Mouse (Mus musculus) gastrocnemius, postnatal 10 days (tissue): ENCODE data around the gene Pgbd1. TPM values are rescaled to one million over a fixed set of nuclear protein-coding genes. Genes with fewer than 3 reads are reported as not detected.
A peak's percentile ranks its signal among the peaks of the same experiment; 100 is the strongest.
"Not testable (repeated sequence)": the region's sequence is repeated elsewhere in the genome, so short reads cannot be mapped to it uniquely, and the experiment has no call there.

ENCODE experiments used
- DNase-seq: peaks from one replicate; pipeline ENCODE4 v3.0.0; 2021; ENCODE audit warnings: mixed read lengths
- long read RNA-seq, 2 experiments: library from polyadenylated mRNA; stranded (forward); transcript quantifications; one replicate each; pipeline ENCODE4 v2.0.0; 2021
- total RNA-seq, 2 experiments: library from RNA; stranded (reverse); gene quantifications; 2 replicates each; pipeline ENCODE4 v1.2.3; 2021

Pgbd1 gene
- total RNA-seq = under 1 TPM; 0.16 to 0.50 TPM
- long read RNA-seq, experiment 1, partial matches to known transcripts = 0 of 1 reads
- long read RNA-seq, experiment 1, other reads (novel, unspliced or antisense) = 0 of 1 reads
- long read RNA-seq, experiment 2, partial matches to known transcripts = 0 of 1 reads
- long read RNA-seq, experiment 2, other reads (novel, unspliced or antisense) = 1 of 1 reads

DNA sequence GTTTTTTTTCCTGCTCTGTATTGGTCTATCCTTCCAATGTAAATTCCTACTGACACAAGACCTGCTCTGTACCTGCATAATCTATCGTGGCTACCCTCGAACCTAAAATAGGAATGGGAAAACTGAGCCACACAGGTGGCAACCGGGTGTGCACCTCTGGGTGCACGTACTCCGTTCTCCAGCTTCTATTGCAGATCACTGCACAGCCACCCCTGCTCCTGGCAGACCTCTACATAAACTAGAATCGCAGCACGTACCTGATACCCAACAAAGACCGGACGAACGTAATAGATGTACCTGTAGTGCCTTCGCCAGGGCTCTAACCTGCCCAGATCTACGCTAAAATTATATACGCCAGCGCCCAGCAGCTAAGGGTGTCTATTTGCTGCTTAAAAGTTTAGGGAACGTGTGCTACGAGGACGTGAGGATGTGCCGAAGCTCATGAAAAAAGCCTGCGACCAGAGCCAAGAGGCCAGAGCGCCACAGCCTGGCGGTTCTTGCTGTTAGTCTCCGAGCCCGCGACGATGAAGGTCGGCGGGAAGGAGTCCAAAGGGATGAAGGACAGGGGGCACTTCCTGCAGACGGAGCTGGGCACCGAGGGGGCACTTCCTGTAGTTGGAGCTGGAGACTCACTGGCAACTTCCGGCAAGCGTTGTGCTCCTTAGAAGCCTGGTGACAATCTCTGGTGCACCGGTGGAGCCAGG lies at the start of gene Pgbd1:
Gene Pgbd1 (minus strand): TSS at position 556 of the 704 bp plus-strand sequence.
- DNase-seq = peak; percentile 41

DNA sequence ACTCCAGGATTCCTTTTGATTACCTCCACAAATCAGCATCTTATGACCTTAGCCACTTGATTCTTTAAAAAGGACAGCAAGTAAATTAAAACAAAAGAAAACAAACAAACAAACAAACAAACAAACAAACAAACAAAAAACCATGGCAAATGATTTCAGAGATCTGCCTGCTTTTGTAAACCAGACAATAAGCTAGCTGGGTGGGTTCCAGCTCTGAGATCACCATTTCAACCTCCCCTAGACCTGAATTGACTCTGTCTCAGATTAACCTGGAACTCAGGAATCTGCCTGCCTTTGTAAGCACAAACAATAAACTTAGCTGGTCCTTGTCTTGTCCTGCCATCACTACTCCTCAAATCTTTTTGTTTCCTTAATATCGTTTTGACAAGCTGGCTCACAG lies 46.0 kb upstream of the Pgbd1 start:
- no peak for DNase-seq

DNA sequence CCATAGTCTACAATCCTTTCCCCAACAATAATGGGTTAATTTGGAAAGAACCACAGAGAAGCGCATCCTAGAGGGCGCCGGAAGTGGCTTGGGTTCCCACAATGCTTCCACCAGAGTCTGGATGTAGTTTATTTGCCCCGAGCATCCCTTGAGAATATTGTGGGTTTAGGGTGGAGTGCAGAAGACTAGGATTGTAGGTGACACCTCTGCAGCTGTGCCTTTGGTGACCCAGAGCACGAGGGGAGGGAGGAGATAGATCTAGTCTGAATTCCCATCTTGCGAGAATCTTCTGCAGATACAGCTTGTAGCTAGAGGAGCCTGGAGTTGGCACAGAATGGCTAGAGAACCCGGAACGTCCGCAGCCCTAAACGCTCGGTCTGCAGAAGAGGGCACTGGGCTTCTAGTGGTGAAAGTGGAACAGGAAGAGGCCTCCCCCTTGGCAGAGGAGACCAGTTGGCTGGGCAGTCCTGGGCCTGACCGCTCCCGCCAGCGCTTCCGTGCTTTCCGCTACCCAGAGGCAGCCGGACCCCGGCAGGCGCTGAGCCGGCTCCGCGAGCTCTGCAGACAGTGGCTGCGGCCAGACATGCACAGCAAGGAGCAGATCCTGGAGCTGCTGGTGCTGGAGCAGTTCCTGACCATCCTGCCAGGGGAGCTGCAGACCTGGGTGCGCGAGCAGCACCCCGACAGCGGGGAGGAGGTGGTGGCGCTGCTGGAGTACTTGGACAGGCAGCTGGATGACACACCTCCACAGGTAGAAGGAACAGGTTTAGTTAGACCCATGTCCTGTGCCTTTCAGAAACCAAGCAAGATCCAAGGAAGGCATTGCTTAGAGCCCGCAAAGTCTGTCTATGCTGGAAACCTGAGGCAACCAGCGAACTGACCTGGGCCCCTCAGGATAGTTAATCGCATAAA lies 38.2 kb upstream of the Pgbd1 start, which contains the start of the genes Zkscan4 and Gm10065:
Gene Zkscan4 (plus strand): TSS at position 149 of the 912 bp plus-strand sequence.
Gene Gm10065 (minus strand): TSS at position 683 of the 912 bp plus-strand sequence.
- peak; percentile 45 for DNase-seq

DNA sequence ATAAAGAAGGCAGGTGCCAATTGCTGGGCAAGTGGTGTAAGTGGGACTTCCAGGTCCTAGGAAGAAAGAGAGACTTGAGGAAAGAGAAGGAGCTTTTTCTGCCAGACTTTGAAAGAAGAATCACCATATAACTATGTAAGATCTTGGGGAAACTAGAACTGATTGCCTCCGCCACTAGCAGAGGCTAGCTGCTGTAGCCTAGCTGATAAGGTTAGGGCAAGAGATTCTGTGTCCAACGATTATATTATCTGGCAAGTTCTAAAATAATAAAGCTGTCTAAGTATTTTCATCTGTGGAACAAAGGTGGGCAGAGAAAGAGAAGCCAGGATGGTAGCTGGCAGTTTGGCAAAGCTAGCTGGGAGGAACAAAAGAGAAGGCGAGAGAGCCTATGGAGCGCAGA lies 31.6 kb upstream of the Pgbd1 start:
- no peak for DNase-seq

DNA sequence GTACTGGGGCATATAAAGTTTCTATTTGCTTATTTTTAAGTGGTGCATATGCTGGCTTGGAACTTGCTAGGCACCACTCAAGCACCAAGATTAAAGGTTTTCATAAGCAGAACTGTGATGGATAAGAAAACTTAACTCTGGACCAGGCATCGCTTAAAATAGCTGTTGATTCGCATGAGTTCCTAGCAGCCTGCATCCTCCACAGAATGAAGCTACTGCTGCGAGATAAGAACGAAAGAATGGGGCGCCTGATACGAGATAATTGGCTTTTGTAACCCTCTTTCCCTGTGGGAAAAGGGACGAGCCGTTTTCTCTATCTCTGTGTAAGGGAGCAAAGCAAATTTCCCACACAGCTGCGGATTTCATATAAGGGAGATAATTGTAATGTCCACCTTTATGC lies 28.2 kb upstream of the Pgbd1 start:
- no peak for DNase-seq

DNA sequence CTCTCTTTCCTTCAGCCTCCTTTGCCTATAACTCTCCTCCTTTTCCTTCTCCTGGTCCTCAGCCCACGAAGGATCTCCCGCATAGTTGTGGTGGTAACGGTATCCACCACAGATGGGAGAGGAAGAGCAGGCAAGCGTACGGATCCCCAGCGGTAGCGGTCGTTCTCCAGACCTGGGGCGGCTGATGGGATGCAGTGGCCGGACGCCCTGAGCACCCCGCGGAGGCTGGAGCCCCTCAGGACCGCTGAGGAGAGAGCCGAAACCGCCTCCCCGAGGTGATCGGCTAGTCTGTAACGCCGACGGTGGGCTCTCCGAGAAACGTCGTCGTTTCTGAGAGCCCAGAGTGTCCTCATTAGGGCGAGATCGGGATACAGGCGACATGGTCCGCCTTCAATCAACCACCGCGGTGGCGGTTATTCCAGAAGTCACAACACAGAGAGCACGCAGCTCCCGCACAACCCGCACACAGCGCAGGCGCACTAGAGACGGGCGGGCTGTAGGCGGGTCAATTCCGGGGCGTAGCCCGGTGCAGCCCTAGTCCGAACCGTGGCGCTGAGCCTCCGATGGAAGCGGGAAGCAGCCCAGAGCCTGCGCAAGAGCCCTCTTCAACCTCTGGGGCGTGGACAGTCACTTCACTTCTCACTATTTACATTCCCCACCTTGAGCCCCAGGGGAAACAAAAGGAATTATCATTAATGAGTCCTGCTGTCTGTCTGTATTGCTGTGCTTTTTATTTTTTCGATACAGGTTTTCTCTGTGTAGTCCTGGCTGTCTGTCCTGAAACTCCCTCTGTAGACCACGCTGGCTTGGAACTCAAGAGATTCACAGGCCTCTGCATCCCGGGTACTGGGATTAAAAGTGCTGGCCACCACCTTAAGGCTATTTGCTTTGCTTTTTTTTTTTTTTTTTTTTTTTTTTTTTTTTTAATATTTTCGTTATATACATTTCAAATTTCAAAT lies 27.5 kb upstream of the Pgbd1 start, which contains the start of gene Nkapl:
Gene Nkapl (minus strand): TSS at position 449 of the 959 bp plus-strand sequence.
- DNase-seq = peak; percentile 77

DNA sequence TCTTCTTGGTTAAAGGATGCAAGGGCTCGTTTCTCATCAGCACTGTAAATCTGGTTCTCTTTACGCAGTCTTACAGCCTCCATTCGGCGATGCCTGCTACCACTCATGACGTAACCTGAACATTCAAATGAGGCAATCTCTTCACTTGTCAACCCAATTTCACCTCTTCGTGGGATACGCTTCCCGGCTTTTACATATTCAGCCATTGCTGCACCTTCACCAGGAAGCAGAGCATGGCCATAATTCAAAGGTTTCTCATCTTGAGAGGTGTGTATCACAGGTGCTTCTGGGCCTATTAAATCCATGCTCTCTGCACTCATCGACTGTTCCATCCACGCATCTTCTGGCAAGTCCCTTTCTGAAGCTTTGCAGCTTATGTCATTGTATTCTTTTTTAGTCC lies 26.5 kb upstream of the Pgbd1 start:
- DNase-seq = no peak

DNA sequence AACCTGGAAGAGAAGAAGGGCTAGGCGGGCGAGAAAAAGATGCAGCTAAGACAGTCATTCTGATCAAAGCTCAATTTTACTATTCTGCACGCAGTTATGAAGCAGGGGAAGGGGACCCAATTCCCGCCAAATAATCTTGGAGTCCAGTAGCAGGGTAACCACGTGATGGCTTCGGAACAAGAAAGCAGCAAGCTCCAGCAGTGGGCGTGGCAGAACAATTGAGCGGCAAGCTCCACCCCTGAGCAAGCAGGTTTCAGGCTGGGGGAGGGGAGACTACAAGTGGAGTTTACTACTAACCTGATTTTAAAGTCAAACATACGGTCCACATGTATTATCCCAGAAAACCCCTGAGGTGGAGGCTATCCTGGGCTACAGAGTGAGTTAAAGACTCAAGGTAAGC lies 21.7 kb upstream of the Pgbd1 start:
- not testable (repeated sequence) for DNase-seq

DNA sequence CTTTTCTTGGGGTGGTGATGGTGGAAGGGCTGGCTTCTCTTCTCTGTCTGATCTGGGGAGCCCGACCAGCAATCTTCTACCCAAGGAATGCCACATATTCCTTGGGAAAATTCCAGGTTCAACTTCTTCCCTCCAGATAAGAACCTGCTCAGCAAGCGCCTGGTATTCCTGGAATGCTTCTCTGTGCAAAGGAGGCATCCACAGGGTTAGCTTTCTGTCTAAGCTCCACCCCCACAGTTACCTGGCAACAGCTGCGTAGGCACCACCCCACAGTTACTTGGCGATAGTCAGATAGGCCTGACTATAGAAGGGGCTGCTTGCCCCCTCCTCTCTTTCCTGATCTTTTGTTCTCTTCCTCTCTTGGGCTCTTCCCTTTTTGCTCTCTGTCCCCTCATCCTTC lies 15.5 kb upstream of the Pgbd1 start:
- no peak for DNase-seq

DNA sequence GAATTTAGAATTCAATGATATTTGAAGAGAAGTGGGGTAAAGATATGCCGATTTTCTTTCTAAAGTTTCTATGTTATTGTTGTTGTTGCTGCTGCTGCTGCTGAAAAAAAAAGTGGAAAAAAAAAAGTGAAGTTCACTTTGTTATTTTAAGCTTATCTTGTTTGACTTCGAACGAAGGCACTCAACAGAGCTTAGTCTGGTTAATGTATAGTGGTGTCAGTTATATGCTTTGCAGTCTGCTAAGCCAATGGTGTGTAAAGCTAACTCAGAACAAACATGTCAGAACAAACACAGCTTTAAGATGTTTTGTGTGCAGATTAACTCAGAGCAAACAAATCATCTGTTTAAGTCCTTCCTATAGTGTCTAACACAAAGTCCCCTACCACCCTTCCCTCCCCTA lies 13.3 kb upstream of the Pgbd1 start:
- DNase-seq = no peak

DNA sequence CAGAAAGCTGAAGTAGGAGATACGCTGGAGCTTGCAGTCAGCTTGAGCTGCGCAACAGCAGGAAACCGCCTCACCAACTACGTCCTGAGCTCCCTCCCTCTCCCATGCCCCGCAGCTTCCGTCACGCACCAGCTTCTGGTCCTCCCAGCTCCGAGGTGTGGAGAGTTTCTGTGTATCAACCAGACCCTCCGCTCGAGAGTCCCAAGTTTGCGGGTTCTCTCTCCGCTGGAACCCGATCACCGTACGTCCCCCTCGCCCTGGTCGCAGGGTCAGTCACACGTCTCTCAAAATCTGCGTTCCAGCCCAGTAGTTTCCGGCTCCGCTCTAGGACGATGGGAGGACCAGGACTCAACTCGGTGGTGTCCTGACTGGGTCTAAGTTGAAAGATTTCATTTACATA lies 12.6 kb upstream of the Pgbd1 start, which contains the start of gene Zscan26:
Gene Zscan26 (minus strand): TSS at position 282 of the 400 bp plus-strand sequence.
- peak; percentile 65 for DNase-seq

DNA sequence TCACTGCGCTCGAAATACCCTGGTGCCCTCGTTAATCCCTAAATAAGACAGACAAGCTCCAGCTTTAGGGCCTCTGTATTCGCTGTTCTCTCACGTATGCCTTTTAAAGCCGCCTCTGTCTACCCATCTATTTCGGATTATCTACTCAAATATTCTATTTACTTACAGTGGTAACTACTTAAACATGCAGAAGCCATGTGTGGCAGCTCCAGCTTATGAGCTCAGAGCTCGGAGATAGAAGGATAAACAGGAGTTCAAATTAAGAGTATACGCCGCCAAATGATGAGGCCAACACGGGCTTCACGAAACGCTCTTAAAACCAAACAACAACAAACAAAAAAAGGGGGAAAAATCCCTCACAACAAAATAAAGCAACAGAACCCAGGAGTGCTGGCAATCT lies 12.2 kb upstream of the Pgbd1 start:
- DNase-seq = no peak

DNA sequence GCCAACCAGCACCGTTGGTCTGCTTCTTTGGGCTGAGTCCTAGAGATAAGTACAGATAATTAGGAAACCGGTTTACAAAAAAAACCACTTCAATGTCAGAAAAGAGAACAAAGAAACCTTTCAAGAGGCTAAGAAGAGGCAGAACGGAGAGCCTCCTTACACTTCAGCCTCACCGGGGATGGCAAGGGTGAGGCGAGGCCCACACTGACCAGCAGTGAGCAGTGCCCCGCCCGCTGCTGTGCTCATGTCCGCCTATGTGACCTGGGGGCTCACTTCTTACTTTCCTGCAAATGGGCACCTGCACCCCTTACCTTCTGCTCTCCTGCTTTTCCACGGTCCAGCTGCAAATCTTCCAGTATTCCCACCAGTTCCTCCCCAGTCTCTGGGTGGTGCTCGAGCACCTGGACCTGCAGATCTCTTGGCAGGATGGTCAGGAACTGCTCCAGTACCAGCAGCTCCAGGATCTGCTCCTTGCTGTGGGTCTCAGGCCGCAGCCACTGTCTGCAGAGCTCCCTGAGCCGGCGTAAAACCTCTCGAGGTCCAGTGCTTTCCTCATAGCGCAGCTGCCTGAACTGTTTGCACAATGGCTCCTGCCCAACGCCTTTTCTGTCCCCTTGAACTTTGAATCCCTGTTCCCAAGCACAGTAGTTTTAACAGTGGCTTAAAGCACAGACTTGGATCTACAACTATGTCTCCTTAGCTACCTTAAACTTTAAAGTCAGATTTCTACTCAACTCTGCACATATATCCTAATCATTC lies 7.2 kb upstream of the Pgbd1 start:
- DNase-seq = no peak

DNA sequence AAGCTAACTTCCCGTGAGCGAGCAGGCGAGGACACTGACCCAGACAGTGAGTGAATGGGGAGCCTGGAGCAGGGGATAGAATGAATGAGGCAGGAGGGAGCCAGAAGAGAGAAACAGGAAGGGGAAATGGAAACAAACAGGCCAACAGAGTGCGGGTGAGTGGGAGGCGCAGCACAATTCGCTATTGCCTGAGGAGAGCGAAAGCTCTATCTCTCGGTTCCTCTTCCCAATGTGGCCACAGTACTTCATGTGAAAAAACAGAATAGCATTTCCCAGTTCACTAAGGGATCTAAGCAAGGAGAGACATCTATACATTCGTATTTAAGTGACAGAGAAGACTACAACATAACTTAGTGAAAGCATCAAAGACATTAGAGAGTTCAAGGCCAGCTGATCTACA lies 5.9 kb upstream of the Pgbd1 start:
- no peak for DNase-seq

DNA sequence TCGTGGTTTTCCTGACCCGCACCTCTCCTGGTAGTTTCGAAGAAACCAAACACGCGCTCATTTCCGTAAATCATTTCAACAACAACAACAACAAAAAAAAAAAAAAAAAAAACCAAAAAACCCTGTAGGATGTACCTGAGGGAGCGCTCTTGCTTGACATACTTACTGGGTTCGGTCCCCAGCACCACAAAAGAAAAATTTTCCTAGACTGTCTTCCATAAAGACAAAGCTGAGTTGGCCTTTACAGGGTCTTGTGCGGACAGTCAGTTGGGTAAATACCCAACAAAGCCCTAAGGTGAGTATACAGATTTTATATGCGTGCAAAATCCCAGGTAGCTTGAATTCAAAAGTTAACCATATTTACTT lies 332 bp upstream of the Pgbd1 start:
- no peak for DNase-seq

DNA sequence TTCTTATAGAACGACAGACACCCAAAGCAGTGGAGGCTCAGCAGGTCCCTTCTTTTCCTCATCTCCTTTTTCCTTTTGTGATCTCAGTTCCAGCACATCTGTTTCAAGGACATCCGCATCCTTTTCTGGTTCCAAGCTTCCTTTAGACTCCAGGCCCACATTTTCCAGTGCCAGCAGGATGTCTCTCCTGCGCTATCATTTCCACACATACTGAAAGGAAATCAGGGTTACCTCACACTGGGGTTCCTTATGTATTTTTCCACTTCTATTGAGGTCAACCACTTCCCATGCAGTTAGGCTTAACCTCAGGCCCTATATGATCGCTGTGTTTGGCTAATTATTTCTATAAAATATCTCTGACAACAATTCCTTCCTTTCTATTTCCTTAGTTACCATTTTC lies 5.4 kb downstream of the Pgbd1 start:
- no peak for DNase-seq

DNA sequence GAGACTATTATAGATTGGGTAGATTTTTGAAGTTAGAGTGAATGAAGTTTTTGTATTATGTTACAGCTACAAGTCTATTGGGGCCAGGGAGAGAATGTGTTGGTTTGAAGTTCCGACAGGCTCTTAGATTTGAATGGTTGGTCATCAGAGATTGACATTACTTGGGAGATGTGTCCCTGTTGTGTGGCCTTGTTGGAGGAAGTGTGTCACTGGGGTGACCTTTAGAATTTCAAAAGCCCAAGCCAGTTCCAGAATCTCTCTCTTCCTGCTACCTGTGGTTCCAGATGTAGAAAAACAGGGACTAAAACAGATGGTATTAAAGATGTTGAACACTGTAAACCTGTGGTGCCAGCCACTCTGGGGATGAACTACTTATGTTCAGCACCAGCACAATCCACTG lies 13.2 kb downstream of the Pgbd1 start:
- no peak for DNase-seq

DNA sequence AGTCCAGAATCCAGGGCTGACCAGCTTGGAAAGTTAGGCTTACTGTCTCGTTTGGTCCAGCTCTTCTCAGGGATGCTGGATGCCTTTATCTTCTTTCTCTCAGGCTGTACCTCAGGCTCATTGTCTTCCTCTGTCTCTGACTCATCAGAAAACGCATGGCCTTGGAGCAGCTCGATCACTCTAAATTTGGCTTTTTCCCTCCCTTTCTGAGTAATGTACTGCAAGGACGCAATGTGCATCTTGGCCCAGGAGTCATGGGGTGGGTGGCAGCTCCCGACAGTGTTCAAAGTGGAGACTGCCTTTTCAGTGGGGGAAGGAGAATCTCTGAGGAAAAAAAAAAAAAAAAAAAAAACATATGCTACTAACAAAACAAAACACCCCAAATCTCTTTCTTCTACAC lies 17.6 kb downstream of the Pgbd1 start:
- DNase-seq = no peak

DNA sequence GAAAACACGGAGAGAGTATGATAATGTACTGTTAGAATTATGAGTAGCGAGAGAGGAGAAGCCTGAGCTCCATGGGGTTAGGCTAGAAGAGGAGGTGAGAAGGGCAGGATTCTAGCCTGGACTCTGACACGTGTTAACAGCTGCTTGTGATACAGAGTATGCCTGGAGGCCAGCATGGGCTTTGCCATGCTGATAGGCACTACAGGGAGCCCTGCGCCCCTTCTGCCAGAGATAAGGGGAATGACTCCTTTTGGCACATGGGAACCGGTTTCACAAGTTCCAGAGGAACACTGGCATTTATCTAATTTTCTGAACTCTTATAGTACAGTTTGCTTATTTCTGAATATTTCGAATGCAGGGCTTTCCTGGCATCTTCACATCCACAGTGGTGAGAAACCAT lies 22.0 kb downstream of the Pgbd1 start:
- no peak for DNase-seq

DNA sequence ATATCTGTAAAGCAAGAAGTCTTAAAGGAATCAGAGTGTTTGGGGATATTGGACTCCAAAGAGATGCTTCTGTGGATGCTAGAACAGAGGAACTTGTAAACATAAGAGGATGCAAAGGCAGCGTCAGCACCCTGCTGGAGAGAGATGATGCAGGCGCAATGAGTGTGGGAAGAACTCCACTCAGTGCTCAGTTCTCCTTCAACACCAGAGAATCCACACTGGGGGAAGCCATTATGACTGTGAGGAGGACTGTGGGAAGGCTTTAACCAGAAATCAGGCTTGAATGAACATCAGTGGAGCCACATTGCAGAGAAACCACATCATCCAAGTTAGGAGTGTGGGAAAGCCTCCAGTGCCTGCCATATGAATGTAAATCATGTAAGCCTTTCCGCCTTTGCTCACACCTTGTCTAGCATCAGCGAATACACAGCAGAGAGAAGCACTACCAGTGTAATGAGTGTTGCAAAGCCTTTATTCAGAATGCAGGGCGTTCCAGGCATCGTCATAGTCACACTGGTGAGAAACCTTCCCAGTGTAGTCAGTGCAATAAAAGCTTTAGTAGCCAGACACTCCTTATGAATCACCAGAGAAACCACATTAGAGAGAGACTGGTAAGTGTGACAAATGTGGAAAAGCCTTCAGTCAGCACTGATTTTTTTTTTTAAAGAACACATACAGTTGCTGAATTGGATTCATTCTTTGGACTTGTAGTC lies 23.4 kb downstream of the Pgbd1 start:
- DNase-seq = no peak
